Mouse (Mus musculus) E14TG2a.4 (cell line): ENCODE data around the gene H2-Ob.

Source experiments
- CTCF ChIP-seq: conservative IDR thresholded peaks from 2 replicates; pipeline ENCODE4 v1.5.1; 2014; ENCODE audit warnings: low read length
- NANOG ChIP-seq: IDR thresholded peaks from 2 replicates; pipeline ENCODE4 v1.6.1; 2014; ENCODE audit warnings: borderline replicate concordance, low read length, mixed read lengths

DNA sequence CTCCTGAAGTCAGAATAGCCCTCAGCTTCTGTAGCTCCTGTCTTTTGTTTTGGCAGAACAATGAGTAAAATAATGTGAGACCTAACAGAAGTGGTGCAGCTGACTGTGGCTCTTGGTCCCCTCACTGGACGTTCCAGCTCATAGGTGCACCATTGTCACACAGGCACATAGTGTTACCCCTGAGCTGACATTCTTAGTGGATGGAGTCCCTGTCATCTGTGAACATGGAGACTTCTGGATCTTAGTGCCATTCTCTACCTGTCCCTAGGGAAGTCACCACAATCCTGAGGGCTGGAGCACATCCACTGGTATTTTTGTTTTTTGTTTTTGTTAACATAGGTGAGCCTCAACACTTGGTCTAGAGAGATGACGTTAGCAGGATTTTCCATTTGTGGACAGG, 32.2 kb downstream of the H2-Ob start:
- no peak for TF ChIP-seq CTCF
- TF ChIP-seq NANOG: no peak
